Mouse (Mus musculus) G1E (cell line): ENCODE data around the gene Pcbd2.

ENCODE experiments used
- CTCF ChIP-seq: IDR thresholded peaks from 2 replicates; pipeline ENCODE4 v1.5.1; 2012; ENCODE audit warnings: low read depth, low read length, inconsistent platforms, mixed read lengths
- GATA1 ChIP-seq: IDR thresholded peaks from 2 replicates; pipeline ENCODE4 v1.6.1; 2012; ENCODE audit warnings: borderline replicate concordance, low read length, inconsistent platforms, mixed read lengths
- GATA2 ChIP-seq: IDR thresholded peaks from 2 replicates; pipeline ENCODE4 v1.6.1; 2012; ENCODE audit warnings: low read depth, low read length, inconsistent platforms, borderline replicate concordance
- POLR2AphosphoS5 ChIP-seq: IDR thresholded peaks from 2 replicates; pipeline ENCODE4 v1.6.1; 2012; ENCODE audit warnings: low read depth, low read length, inconsistent platforms; ENCODE audit not compliant: insufficient replicate concordance
- TAL1 ChIP-seq: conservative IDR thresholded peaks from 2 replicates; pipeline ENCODE4 v1.6.1; 2012; ENCODE audit warnings: low read depth, low read length, inconsistent platforms, mixed read lengths

- no peak for TF ChIP-seq CTCF
- TF ChIP-seq GATA1 = no peak
- no peak for TF ChIP-seq TAL1
- TF ChIP-seq POLR2AphosphoS5 = no peak
- TF ChIP-seq GATA2 = no peak
Observed at GRCm38 (mm10) chr13:55694110-55694509, 33.1 kb upstream of the Pcbd2 start.
